Mouse (Mus musculus): ENCODE results near the gene Galntl5.
A peak's percentile ranks its signal among the peaks of the same experiment; 100 is the strongest.
"Not testable (repeated sequence)": the region's sequence is repeated elsewhere in the genome, so short reads cannot be mapped to it uniquely, and the experiment has no call there.

The Galntl5 gene

GRCm38 (mm10) chr5:25211872-25212271 lies 30.6 kb downstream of the Galntl5 start:
- DNase-seq: no peak

GRCm38 (mm10) chr5:25213216-25213615 lies 32.0 kb downstream of the Galntl5 start:
- not testable (repeated sequence) for DNase-seq

- DNase-seq: no peak
Observed at GRCm38 (mm10) chr5:25215006-25215405, 33.7 kb downstream of the Galntl5 start.

GRCm38 (mm10) chr5:25221604-25222003 lies 40.3 kb downstream of the Galntl5 start, which contains the start of gene Galnt11:
TSS of gene Galnt11 (plus strand) at chr5:25221904.
- no peak for DNase-seq

- peak; percentile 93 for DNase-seq
Observed at GRCm38 (mm10) chr5:25222752-25223702, 41.8 kb downstream of the Galntl5 start, which contains the start of gene E130116L18Rik. TSS of gene E130116L18Rik (minus strand) at chr5:25223153.

GRCm38 (mm10) chr5:25224377-25224776 lies 43.1 kb downstream of the Galntl5 start:
- not testable (repeated sequence) for DNase-seq

GRCm38 (mm10) chr5:25243101-25243500 lies 61.8 kb downstream of the Galntl5 start:
- DNase-seq: no peak

GRCm38 (mm10) chr5:25245806-25246472 lies 64.7 kb downstream of the Galntl5 start:
- DNase-seq: no peak

GRCm38 (mm10) chr5:25246473-25246865 lies 65.2 kb downstream of the Galntl5 start:
- DNase-seq: no peak

GRCm38 (mm10) chr5:25247036-25247435 lies 65.8 kb downstream of the Galntl5 start:
- no peak for DNase-seq

GRCm38 (mm10) chr5:25252423-25252822 lies 71.2 kb downstream of the Galntl5 start:
- DNase-seq: no peak

GRCm38 (mm10) chr5:25252825-25253544 lies 71.7 kb downstream of the Galntl5 start:
- DNase-seq: no peak

GRCm38 (mm10) chr5:25254491-25254890 lies 73.2 kb downstream of the Galntl5 start:
- DNase-seq: no peak

GRCm38 (mm10) chr5:25256686-25257085 lies 75.4 kb downstream of the Galntl5 start:
- no peak for DNase-seq

- no peak for DNase-seq
Observed at GRCm38 (mm10) chr5:25261452-25261851, 80.2 kb downstream of the Galntl5 start.

GRCm38 (mm10) chr5:25262266-25262665 lies 81.0 kb downstream of the Galntl5 start:
- DNase-seq: no peak

GRCm38 (mm10) chr5:25268258-25268888 lies 87.1 kb downstream of the Galntl5 start:
- DNase-seq: no peak

Measured in retina, postnatal 1 day (tissue).